Mouse (Mus musculus) thymus, postnatal 10 days (tissue): ENCODE data around the gene Trmt13.
"Not testable (repeated sequence)": the region's sequence is repeated elsewhere in the genome, so short reads cannot be mapped to it uniquely, and the experiment has no call there.

ENCODE experiments used
- DNase-seq, 2 experiments: peaks; one replicate each; pipeline ENCODE4 v3.0.0; 2021; ENCODE audit warnings: low spot score in 2 of 2

The Trmt13 gene

DNA sequence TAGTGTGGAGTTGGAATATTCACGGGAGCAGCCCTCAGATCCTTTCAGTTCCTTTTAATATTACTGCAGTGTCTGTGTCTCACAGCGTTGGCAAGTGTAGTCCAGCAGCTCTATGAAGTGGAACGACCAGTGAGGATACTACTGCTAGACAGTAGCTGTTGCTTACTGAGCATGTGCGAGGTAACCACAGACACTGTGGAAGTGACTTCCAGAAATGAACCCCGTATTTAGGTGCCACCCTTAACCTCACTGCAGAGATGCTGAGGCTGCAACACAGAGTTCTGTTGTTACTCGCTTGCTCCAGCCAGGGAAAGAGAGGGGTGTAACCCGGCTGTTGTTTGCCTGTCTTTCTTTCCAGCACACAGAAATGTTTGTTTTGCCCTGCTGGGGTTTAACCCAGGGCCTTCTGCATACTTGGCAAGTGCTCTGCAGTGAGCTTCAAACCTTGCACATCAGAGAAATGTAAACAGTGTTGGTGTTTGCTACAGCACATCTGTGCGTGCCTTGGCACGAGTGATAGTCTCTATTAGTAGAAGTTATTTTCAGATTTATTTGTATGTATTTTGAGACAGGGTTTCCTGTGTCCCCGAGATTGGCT lies at the start of gene Trmt13:
TSS of gene Trmt13 (minus strand) at position 293 of the 598 bp plus-strand sequence.
- DNase-seq, result no peak

DNA sequence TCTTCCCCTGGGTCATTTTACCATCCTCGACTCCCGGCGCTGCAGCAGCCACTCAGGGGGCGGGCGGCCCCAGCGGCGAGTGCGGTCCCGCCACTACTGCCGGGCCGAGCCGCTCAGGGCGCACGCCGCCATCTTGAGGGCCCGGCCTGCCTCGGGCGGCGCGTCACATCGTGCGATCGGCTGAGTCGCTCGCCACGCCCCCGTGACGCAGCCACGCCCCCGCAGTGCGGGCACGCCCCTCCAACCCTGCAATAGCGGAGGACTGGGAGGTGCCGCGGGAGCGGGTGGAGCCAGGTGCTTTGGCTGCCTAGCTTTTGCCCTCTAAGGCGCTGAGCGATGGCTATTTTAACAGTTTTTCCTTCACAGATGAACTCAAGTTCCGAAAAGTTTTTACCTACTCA lies 48.1 kb upstream of the Trmt13 start, which contains the start of gene Mfsd14a:
TSS of gene Mfsd14a (minus strand) at position 215 of the 401 bp plus-strand sequence.
- DNase-seq, result peak; percentile 99 to 100

DNA sequence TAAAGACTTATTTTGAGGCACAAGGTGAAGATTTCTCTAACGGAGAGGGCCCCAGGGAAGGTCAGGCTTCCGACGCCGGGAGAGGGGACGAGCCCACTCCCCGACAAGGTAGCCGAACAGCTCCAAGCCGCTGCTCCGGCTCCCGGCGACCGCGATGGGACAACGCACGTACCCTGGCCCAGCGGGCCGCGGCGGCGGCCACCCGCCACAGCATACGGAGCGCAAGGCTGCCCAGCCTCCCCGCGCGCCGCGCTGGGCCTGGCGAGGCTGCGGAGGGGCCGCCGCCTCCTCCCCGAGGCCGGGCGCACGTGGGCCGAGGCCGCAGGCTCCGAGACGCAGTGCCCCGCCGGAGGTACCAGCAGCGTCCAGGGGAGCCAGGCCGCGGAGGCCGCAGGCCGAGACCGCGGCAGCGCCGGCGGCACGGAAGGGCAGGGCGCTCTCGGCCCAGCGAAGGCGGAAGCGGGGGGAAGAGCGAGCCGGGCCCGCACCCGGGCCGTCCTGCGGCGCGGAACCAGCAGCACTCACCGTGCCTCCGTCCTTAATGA lies 47.6 kb upstream of the Trmt13 start:
- DNase-seq, result no peak

DNA sequence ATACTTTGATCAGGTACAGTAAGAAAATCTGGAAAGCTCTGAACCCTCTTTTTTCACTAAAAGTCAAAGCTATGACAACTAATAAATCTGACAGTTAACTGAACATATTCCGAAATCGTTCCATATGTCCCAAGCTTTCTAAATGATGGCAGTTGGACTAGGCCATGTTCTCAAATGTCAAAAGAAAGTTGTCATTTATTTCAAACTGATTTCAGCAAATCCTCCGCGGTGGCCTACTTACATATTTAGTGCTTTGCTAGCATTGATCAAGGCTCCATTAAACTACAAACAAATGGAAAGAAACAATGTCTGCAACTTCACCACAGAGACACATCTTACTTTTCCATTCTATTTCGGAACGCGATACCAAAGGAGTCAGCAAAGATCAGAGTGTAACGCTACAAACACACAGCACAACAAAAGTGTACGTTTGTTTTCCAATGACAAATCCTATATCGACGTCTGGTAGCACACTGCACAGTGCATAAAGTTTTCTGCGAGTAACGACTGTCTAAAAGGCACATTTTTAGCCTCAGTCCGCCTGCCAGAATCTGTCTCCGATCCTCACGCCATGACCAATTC lies 47.0 kb upstream of the Trmt13 start:
- no peak for DNase-seq

DNA sequence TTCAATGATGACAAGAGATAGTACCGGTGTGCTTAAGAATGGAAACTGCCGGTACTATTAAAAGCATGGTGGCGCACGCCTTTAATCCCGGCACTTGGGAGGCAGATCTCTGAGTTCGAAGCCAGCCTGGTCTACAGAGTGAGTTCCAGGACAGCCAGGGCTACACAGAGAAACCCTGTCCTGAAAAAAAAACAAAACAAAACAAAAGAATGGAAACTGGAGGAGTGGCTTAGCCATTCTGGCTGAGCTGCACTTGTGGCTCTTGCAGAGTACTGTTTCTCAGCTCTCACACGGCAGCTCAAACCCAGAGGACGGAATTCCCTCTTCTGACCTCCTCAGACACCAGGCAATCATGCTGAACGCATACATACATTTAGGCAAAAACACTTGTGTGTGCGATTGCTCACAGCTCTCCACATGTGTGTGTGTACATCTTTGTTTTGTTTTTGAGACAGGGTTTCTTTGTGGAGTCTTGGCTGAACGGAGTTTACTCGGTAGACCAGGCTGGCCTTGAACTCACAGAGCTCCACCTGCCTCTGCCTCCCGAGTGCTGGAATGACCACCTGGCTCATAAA lies 45.6 kb upstream of the Trmt13 start:
- no peak for DNase-seq

DNA sequence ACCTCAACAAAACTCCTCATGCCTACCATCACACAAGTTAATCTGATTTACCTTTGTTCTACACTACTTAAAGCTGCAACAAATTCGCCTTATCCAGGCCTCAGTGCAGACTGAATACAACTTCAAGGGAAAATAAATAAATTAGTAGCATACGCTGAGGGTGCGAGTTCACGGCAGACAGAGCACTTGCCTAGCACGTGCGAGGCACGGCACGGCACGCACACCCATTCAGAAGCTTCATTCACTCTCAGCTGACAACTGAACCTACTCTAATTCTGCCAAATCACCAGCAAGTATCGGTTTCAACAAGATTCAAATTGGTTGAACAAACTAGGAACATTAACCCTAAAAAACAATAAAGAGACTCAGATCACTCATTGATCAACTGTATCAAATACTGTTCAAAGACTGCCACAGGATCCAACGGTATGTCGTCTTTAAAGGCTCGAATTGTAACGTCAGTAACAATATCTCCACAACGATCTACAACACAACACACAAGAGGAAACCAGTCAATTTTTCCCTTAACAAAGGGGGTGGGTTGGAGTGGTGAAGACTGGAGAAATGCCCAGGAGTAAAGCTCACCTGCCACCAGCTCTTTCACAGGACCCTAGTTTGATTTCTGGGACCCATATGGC lies 44.7 kb upstream of the Trmt13 start:
- DNase-seq, result no peak

DNA sequence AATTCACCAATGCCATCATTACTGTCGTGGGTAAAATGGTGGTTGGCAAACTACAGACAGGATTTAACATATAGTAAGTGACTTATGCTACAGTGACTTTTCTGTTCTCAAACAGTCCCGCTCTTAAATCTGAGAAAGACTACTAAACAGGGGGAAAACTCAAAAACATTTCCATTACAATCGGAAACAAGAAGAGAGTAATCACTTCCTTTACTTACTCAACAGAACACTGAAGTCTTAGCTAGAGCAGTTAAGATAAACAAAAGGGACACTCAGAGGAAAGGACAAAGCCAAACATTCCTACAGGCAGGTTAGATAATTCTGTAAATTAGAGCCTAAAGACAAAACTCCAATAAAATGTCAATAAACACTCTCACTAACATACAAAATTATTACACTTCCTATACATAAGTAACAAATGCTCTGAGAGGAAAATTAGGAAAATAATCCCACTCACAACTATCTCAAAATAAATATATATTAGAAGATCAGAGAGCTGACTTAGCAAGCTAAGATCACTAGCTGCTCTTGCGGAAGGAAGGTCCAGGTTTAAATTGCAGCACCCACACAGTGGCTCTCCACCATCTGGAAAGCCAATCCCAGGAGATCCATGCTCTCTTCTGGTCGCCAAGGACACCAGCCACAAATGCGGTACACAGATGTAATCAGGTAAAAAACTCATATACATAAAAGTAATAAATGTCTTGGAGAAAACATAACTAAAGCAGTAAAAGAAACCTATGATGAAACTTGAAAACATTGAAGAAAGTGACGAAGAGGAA lies 42.0 kb upstream of the Trmt13 start:
- DNase-seq, result no peak

DNA sequence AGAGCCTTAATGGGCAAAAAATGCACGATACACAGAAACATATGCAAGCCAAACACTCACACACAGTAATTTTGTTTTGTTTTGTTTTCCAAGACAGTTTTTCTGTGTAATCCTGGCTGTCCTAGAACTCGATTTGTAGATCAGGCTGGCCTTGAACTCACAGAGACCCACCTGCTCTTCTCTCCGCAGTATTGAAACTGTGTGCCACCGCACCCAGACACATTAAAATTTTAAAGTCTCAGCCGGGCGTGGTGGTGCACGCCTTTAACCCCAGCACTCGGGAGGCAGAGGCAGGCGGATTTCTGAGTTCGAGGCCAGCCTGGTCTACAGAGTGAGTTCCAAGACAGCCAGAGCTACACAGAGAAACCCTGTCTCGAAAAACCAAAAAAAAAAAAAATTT lies 39.7 kb upstream of the Trmt13 start:
- DNase-seq, result not testable (repeated sequence)

DNA sequence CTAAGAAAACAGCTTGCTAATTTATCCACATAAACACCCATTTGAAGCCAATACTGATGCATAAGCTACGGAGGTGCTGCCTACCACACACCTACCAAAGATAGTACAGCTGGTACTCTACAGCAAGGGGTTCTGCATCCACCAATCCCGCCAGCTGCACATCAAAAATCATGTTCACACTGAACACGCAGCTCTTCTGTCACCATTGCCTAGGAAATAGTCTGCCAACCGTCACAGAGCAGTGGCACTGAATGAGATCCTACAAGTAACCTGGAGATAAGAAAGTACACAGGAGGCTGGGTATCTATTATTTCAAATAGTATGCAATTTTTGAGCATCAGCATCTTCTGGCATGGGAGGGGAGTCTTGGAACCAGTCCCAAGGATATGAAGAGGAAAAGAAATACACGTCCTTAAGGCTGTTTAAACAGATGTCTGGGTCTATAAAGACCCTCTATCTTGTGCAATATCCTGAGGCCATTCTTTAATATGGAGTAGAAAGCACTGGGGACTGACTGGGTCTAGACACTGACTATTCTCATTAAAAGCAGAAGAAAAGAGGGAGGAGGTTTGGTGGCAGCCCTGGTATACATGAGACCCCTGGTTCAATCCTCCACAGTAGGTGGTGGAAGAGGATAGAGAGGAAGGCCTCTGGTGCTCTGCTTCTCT lies 39.0 kb upstream of the Trmt13 start:
- no peak for DNase-seq

DNA sequence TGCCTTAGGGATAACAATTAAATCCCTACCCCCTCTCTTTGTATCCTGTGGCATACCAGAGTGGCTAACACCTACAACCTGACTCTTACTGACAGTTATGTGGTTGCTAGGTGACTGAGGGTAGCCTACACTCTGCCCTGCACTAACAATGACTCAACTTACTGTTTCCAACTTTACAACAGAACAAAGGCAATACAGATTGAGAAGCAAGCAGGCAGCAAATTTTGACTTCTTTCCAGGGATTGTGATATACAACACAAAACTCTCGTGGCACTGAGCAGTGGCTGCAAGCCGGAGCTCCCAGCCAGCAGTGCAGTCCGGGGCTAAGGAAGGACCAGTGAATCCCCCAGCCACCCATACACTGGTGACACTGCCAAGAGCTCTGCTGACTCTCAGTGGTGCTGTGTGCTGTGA lies 37.7 kb upstream of the Trmt13 start:
- no peak for DNase-seq

DNA sequence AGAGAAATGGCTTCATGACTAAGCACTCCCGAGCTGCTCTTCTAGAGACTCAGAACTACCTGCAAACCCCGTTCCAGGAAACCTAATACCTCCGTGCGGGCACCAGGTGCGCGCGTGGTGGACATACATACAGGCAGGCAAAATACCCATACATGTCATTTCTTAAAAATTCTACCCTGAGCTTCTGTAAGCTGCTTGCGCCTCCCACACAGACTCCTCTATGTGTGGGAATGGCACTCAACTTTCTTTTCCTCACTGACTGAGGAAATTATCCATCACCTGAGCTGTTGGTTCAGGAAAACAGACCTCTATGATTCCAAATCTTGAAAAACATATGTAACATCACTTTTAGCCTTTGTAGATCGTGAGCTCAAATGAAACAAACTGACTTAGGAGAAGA lies 36.3 kb upstream of the Trmt13 start:
- no peak for DNase-seq

DNA sequence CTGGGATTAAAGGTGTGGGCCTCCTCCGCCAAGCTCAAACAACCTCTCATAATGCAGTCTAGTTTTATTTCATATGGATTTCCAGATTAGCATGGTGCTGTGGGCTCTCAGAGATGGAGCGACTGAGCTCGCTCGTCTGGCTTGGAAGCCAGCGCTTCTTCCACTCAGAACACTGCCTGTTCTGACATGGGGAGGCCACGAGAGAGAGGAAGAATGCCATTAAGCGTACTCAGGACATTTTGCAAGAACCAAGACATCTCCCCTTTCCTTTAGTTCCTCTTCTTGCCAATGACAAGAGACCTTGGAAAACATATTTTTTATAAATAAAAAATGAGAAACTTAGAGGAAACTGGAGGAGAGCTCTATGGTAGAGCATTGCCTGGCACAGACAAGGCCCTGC lies 34.4 kb upstream of the Trmt13 start:
- no peak for DNase-seq

DNA sequence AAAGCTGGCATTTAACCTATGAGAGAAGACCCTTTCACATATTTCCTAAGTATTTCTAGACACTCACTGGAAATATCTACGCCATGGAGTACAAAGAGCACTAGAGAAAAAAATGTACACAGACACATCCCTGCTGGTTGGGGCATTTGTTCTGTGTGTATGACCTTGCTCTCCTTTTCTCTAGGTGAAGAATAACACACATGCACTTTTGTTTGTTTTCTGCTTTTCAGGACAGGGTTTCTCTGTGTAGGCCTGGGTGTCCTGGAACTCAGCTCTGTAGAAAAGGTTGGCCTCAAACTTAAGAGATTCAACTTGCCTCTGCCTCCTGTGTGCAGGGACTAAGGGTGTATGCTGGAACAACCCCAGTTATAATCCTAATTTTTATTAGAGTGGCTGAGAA lies 32.0 kb upstream of the Trmt13 start:
- DNase-seq, result no peak

DNA sequence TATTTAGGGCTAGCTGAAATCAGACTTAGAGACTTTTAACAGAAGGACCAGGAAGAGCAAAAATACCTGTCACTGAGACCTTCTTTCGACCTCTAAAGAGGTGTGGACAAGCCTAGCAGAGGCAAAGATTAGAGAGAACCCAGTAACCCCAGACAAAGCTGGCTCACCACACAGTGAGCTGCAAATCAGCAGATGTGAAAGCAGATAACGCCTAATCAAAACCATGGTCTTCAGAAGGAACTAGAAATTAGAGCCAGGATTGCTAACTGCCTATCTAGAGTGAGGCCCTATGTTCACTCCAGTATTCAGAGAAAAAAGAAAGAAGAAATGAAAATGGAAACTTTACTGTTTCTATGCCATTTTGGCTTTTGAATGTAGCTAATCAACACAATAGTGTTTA lies 28.0 kb upstream of the Trmt13 start:
- DNase-seq, result no peak

DNA sequence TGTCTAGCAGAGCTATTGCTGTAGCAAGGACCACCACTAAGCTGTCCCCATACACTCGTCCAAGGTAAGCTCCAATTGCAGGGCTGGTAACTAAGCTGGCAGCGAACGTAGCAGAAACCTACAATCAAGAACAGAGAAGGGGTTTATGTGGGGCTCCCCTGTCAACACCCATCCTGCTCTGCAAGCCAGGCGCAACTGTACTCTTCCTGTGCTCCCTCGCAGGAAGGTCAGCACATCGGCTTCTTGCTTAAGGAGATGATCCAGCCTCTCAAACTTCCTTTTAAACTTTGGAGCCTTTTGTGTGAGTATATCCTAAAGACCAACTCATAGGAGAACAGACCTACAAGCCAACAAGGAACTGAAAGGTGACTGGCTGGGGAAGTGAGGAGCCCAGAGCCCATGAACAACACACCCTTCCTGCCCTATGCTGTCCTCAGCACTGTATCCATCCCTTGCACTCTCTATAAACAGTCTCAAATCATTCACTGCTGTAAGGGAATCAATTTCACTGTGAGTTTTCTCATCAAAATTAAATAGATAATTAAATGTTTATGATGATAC lies 27.5 kb upstream of the Trmt13 start:
- DNase-seq, result no peak

DNA sequence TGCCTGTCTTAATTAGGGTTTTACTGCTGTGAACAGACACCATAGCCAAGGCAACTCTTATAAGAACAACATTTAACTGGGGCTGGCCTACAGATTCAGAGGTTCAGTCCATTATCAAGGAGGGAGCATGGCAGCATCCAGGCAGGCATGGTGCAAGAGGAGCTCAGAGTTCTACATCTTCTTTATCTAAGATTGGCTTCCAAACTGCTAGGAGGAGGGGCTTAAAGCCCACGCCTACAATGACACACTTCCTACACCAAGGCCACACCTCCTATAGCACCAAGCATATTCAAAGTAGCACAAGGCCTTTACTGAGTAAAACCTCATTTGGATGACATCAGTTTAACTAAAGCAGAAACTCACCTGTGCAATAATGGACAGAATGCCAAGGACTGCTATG lies 25.6 kb upstream of the Trmt13 start:
- no peak for DNase-seq

DNA sequence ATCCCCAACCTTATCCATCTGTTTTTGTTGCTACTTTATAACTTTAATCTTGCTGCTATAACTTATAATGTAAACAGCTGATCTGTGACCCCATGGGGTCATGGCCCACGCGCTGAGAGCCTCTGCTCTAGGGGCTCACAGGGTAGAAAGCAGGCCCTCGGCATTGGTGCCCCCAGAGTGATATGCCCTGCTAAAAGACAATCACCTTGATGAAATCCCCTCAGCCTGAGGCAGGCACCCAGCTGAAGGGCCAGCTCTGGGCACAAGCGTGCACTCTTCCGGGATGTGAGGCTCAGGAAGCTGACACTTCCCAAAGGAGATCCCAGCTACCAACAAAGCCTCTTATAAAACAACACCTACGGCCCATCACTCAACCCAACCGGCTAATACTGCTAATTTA lies 24.2 kb upstream of the Trmt13 start:
- DNase-seq, result no peak

DNA sequence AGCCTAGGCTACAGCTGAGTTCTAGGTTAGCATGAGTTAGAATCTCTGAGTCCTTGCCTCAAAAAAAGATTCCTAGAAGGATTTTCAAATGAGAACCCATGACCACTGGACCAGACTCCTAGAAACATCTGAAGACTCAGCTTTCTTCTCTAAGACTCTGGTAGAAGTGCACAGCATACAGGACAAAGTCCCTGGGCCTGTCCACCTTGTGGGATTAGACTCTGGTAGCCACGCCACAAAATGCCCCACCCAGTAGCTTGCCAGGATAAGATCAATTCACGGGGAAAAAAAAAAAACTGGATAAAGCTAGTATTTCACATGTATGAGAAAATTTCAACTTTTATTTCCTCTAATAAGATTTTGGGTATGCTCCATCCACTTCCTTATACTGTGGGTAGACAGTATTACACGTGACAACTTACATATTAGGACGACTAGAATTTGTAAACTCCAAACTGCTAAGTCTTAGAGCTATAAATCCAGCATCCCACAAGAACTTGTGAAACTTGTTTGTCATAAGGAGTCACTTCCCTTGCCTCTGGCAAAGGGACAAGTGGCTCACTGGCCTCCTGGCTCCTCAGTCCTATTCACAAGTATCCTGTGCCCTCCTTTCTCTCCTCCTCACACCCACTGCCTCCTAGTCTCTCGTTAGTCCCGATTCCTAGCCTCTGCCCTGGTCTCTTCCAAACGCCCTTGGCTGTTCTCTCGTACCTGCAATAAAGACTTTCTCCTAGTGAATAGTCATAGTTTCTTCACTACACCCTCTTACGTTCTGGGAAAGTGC lies 23.5 kb upstream of the Trmt13 start:
- no peak for DNase-seq

DNA sequence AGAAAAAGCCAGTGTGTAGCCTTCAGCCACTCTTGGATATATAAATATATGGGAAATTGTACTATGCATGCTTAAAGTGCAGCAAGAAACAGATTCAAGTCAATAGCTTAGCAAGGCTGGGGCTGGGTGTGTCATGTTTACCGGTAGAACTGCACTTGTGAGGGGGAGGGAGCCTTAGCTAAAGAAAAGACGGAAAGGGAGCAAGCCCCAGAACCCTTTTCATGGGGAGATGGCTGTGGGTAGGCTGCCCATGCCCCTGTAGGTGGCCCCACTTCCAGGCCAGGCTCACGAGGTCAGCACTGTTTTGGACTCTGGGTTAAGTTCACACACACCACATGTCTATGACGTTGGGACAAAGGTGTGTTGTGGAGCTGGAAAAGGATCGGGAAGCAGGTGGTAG lies 21.4 kb upstream of the Trmt13 start:
- no peak for DNase-seq

DNA sequence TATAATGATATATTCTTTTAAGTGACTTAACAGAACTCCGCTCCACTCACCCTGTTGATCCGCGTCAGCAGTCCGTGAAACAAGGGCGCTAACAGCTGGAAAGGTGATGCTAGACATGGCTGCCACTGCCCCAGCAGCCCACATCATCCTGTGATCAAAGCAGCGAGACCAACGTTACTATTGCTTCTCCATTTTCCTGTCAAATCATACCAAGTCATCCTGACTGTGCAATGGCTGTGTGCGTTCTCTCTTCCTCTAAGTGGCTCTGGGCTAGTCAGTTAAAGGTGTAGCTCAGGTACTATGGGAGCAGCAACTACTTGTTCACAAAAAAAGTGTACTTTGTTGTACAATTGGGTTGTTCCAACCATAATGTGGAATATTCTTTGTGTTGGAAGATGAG lies 20.5 kb upstream of the Trmt13 start:
- no peak for DNase-seq
